Mouse (Mus musculus): ENCODE data around the gene 9930022D16Rik. TPM values are rescaled to one million over a fixed set of nuclear protein-coding genes. Genes with fewer than 3 reads are reported as not detected.

9930022D16Rik gene
- total RNA-seq, 2 experiments from 2014 or later = not detected

DNA sequence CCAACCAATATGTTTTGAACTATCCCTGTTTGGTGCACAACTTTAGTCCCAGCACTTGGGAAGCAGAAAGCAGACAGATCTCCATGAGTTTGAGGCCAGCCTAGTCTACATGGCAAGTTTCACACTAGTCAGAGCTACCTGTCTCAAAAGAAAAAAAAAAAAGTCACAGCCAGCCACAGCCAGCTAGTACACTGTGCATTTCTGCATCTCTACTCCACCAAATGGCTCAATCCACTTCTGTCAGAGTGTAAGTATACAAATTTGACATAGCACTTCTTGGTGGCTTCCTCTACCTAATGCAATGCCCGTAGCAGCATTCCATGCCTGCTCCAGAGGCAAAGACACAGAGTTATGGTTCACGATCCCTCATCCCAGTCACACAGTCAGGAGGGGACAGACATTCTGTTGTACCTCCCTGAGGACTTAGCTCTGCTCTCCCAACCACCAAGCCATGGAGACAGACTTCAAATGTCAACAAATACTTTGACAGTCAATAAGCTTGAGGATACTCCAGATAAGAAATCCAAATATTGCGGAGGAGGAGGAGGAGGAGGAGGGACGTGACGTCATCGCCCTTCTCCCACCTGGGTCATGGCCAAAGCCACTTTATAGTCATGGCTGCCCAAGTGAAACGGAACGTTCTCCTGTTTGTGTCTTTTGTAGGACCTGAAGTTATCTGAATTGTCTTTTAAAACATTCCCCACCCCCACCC, 3.1 kb downstream of the 9930022D16Rik start:
- DNase-seq = no peak

DNA sequence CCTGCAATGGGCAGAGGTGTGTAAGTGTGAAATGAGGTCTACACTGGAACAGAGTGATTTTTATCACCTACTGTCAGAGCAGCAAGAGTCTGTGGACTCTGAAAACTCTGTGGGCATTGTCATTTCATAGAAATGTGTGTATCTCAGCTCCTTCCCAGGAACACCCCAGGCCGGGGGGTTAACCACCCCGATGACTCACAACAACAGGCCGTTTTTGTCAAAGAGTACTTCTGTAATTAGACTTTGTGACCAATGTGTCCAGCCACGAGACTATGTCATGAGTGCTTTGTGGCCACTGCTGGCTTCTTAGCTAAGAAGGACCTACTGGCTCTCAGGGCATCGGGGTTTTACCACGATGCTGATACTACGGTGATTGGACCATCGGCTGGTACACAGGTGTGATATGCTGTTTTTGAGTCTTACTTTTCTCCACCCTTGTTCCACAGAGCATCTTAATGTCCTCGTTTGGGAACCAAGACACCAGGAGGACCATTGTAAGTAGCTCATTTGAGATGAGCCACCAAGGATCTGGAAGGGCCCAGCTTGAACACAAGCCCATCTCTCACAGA, 3.8 kb downstream of the 9930022D16Rik start:
- DNase-seq = no peak

DNA sequence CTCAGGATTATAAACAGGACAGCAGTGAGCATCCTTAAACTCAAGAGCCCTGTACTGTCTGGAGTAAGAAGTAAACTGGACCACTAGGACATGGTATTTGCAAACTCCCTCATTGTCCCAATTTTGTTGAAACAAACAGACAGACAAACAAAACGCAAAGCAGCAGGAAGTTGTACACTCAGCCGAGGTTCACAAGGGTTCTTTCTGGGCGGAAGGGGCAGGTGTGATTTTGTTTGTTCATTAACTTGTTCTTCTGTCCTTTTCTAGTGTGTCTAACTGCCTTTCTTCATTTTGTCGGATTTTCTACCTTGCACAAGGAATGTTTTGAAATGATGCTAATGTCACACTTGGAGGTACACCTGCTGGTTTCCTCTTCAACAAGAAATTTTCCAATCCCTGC, 5.7 kb downstream of the 9930022D16Rik start:
- no peak for DNase-seq

DNA sequence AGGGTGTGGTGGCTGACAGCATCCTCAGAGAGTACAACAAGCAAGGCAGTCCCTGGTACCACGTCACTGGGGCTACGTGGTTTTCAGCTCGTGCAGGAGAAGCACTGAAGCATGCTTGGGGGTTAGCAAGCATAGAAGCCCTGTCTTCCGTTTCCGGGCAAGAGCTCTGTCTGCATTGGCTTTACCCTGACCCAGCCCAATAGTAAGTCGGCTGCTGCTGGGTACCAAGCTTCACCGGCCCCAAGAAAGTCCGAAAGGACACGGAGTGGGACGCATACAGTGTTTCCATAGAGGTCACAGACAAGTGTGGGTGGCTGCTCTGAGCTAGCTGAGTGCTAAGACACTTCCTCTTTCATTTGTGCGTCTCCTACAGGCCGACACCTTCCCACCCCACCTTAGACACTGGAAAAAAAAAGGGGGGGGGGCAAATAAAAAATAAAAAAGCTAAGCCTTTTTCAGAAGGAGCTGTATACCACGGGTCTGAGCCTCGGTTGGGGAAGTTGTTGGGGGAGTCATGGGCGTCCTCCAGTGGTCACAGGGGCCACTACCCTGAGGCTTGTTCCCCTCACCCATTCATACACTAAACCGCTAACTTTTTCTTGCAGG, 6.3 kb downstream of the 9930022D16Rik start:
- no peak for DNase-seq

DNA sequence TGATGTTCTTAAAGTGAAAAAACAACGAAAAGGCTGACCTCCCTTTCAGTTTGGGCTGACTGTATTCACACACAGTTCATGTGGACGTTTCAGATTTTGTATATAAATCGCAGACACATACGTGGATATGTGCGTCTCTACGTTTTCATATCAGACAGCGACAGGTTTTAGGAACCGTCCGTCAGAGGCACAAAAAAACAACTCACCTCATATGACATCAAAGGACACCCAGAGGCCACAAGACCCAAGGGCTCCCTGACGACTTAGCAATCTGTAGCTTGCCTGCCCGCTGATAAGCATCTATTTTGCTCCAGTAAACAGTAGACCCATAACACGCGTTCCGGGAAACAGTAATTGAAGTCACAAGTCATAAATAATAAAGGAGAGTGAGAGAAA, 6.8 kb downstream of the 9930022D16Rik start:
- no peak for DNase-seq

- DNase-seq = no peak
These were observed 7.5 kb downstream of the 9930022D16Rik start for GRCm38 (mm10) chr11:109421205-109421604.

DNA sequence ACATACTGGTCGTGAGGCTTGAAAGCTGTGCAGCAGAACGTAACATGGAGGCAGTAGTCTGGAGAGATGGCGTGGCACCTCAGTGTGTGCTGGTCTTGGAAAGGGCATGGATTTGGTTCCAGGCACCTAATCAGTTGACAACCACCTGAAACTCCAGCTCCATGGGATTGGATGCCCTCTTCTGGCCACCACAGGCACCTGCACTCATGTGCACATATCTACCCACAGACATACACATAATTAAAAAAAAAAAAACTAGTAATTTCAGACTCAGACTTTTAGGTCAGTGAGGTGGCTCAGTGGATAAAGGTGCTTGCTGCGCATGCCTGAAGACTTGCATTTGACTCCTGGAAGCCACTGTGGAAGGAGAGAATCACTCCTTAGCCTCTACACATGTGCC, 8.5 kb downstream of the 9930022D16Rik start:
- DNase-seq = no peak

DNA sequence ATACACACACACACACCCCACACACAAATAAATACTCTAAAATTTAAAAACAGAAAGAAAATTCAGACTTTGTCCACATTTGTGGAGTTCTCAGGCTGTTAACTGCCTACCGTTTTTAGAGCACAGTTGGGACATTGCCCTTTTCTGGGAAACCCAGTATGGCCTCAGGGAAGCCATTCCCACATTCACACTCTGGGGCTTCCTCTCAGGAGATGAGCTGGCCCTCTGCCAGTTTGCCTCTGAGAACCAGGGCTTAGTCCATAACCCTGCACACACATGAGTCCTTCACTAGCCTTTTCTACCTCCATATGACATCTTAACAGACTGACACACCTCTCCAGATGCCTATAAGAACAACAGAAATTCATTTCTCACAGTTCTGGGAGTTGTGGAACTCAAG, 9.6 kb downstream of the 9930022D16Rik start:
- DNase-seq = no peak

- peak; percentile 99 for DNase-seq
These were observed 11.9 kb downstream of the 9930022D16Rik start, which contains the start of gene Amz2 for GRCm38 (mm10) chr11:109425392-109426271. Amz2 (plus strand) TSS chr11:109425946.

DNA sequence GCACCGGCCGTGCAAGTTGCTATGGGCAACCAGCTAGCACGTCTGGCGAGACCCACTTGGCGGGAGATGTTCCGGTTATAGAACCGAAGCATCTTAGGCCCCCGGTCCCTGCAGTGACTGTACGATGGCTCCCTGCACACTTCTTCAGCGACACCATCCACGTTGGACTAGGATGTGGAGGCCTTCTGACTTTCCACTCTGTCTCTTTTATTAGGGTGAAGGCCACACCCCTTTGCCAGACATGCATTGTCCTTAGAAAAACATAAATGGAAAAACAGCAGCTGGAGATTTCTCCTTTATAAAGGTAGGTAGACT, 12.5 kb downstream of the 9930022D16Rik start:
- no peak for DNase-seq

- DNase-seq = no peak
These were observed 13.6 kb downstream of the 9930022D16Rik start for GRCm38 (mm10) chr11:109427353-109427752.

DNA sequence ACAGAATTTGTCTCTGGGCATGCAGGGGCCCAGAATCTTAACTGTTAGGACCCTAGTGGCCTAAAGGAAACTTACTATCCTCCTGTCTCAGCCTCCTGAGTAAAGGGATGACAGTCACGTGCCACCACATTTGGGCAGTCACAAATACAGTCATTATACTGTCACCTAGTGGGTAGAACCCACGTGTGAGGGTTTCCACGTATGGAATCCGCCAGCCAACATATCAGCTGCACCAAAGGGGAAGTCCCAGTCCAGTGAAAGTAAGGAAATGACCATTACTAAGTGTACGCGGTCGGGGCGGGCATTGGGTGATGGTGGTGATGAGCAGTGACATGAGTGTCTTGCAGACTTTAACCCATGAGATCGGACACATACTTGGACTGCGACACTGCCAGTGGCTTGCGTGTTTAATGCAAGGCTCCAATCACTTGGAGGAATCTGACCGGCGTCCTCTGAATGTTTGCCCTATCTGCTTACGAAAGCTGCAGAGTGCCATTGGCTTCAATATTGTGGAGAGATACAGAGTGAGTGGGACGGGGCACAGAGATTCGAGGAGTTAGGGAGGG, 20.6 kb downstream of the 9930022D16Rik start:
- DNase-seq = no peak

DNA sequence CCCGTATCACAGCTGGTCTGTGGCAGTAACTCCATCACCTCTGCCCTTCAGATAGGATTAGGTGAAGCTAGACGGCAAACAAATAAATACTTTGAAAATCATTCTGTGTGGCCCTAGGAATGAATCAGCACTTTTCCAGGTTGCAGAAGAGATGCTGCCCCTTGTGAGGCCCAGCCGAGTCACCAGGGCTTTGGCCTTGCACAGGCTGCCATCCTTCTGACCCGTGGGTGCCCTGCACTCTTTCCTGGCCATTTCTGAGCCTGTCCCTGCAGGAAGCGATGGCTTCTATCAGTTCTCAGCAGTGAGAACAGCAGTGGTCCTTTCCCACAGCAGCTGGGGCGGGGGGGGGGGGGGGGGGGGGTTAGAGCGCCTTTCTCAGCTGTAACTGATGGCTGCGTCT, 23.2 kb downstream of the 9930022D16Rik start:
- DNase-seq = no peak

DNA sequence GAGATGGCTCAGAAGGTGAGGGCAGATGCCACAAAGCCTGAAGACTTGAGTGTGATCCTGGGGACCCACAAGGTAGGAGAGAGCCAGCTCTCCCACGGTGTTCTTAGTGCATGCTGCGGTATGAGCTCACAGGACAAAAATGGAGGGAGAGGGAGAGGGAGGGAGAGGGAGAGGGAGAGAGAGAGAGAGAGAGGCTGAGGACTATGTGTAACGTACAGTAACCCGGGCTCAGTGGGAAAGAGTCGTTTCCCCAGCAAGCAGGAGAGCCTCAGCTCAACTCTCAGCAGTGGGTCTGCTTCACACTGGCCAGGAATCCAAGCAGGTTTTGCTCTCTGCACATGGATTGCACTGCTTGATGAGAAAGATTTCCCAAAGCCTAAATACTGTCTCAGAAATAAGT, 25.5 kb downstream of the 9930022D16Rik start:
- DNase-seq = no peak

- DNase-seq = peak; percentile 84 to 89
These were observed 26.2 kb downstream of the 9930022D16Rik start for GRCm38 (mm10) chr11:109439829-109440340.

- no peak for DNase-seq
These were observed 26.9 kb downstream of the 9930022D16Rik start for GRCm38 (mm10) chr11:109440641-109441040.

GRCm38 (mm10) chr11:109441119-109441518, 27.4 kb downstream of the 9930022D16Rik start:
- peak; percentile 27 to 54 for DNase-seq

DNA sequence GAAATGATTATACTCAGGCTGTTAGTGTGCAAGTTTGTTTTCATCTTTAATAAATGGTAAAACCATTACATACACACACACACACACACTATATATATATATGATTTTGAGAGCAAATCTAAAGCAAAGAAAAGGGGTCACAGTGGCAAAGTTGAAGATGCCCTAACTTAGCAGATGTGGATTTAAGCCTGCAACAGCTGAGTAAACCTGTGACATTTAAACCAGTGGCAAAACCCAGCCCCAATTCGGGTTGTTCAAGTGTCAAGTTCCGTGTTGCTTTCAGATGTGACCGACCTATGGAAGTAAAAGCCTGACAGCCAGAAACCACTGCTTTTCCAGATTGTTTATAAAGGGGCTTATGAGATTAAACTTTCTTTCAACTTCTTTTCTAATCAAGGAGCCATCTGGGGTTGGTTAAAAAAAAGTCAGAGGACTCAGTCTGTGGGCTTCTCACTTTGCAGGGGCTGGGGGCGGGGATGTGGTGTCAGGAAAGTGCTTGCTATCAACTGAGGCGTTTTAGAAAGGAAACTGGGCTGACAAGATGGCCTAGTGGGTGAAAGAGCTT, 28.5 kb downstream of the 9930022D16Rik start:
- DNase-seq = no peak

GRCm38 (mm10) chr11:109443468-109444263, 29.9 kb downstream of the 9930022D16Rik start:
- DNase-seq = no peak

DNA sequence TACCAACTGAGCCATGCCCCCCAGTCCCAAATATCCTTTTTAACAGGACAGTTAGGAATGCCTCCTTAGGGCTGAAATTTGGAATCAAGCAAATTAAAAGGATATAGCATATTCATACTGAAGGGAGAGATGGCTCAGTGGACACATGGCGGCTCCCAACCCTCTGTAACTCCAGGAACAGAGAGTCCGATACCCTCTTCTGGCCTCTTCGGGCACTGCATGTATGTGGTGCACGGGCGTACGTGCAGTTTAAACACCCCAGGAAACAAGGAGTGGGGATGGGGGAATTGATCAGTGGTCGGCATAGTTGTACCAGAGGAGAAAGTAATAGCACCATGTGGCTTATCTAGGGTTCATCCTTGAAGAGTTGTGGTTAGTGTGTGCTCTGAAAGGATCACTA, 30.9 kb downstream of the 9930022D16Rik start:
- DNase-seq = peak; percentile 12 to 24

Measured in adrenal gland, postnatal 36 days (tissue).